ENCODE assay signal across 4 mouse cellular contexts in the genomic region with DNA sequence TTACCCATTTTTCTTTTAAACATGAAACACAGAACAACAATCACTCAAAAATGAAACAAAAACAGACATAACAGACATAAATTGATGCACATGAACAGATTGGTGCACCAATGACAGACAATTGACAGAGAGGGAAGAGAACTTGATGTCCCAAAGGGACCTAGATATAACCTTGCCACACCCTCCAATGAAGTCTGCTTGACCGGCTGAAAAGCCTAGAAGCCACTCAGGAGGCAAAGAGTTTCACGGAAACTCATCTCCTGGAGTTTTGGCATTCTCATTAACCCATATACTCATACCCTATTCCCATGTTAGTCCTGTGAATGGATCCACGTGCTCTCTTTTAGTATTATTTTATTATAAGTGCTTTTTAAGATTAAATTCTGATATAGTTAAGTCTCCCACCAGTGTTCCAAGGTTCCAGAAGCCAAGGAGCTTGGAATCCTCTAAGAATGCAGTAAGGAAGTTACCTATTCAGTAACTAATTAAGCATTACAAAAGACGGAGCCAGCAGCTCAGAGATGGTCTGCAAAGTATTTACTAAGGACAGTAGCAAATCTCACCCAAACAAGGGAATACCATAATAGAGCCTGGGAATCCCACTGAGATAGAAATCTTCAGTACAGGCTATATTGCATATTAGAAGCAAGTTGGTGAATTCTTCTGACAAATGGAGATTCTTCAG.
DNase-seq lines count a peak whose midpoint lies in the region.

No protein-coding gene starts in this region.

- DNase-seq in ES-CJ7 (ENCODE audit: low read depth, low spot score) (peak; percentile 51), R1 (ENCODE audit: low read depth, low spot score) (peak; percentile 87)
- peak; percentile 14 for DNase-seq in heart, adult 11 months
- peak; percentile 60 for DNase-seq in kidney, adult 9 months

Comparison
In these comparisons a context has a peak if more than half of its experiments do, and no peak if none do; other contexts are left out.
1. Peak in every context shown above with its lines: DNase-seq.
2. DNase-seq: peak in every context shown above with its lines; median percentile 87 in R1; 60 in kidney, adult 9 months; 51 in ES-CJ7; 14 in heart, adult 11 months.